Mouse (Mus musculus) hindbrain, embryonic 10.5 days (tissue): ENCODE measurements at regions not wholly inside any gene's neighbourhood (a gene's known extent, or its start where the extent isn't known, plus 50 kb on each side); places are given as distances from the start of the nearest gene placed in this dataset.

Experiments
- DNase-seq: peaks from one replicate; pipeline ENCODE4 v3.0.0-alpha.2; 2017; ENCODE audit warnings: low spot score
- H3K27ac ChIP-seq: fragments of 300-500 bp; sonication (generic); 2 replicates; pipeline ENCODE4 v1.5.1; 2016; ENCODE audit warnings: mild to moderate bottlenecking, moderate library complexity
- H3K27me3 ChIP-seq: fragments of 300-500 bp; sonication (generic); 2 replicates; pipeline ENCODE4 v1.6.1; 2016; ENCODE audit warnings: mild to moderate bottlenecking; ENCODE audit not compliant: poor library complexity, insufficient read depth, severe bottlenecking
- H3K36me3 ChIP-seq: fragments of 300-500 bp; sonication (generic); 2 replicates; pipeline ENCODE4 v1.6.1; 2016; ENCODE audit warnings: mild to moderate bottlenecking, moderate library complexity
- H3K4me1 ChIP-seq: fragments of 300-500 bp; sonication (generic); replicated peaks from 2 replicates; pipeline ENCODE4 v1.6.1; 2016; ENCODE audit warnings: mild to moderate bottlenecking
- H3K4me3 ChIP-seq: fragments of 300-500 bp; sonication (generic); 2 replicates; pipeline ENCODE4 v1.5.1; 2016; ENCODE audit warnings: mild to moderate bottlenecking, moderate library complexity
- H3K9me3 ChIP-seq: fragments of 300-500 bp; sonication (generic); 2 replicates; pipeline ENCODE4 v1.6.1; 2016; ENCODE audit warnings: mild to moderate bottlenecking, moderate library complexity
- WGBS: fragments of 180-500 bp; shearing (Covaris S2); methylation state at CpG from one replicate; pipeline ENCODE4 v1.1.7; 2016; 5-methylcytosine and 5-hydroxymethylcytosine counted together

- Histone ChIP-seq H3K27ac (no peak overlapping the region), H3K4me3 (no peak overlapping the region), H3K27me3 (no peaks in the 10 kb centered on the region), H3K4me1 (no peaks in the 10 kb centered on the region), H3K36me3 (no peaks in the 10 kb centered on the region), H3K9me3 (no peaks in the 10 kb centered on the region)
- 85% methylated on average over 8 of the region's 8 CpGs for WGBS
- DNase-seq = no peak
These were observed 329.0 kb upstream of the Kdm8 start for GRCm38 (mm10) chr7:125115322-125115996.

- 92% methylated on average over 8 of the region's 8 CpGs for WGBS
- Histone ChIP-seq H3K9me3 (no peaks in the 10 kb centered on the region), H3K4me3 (no peak overlapping the region), H3K27me3 (no peaks in the 10 kb centered on the region), H3K4me1 (no peaks in the 10 kb centered on the region), H3K27ac (no peak overlapping the region), H3K36me3 (no peaks in the 10 kb centered on the region)
- DNase-seq = no peak
These were observed 327.3 kb upstream of the Kdm8 start for GRCm38 (mm10) chr7:125117173-125117572.

DNA sequence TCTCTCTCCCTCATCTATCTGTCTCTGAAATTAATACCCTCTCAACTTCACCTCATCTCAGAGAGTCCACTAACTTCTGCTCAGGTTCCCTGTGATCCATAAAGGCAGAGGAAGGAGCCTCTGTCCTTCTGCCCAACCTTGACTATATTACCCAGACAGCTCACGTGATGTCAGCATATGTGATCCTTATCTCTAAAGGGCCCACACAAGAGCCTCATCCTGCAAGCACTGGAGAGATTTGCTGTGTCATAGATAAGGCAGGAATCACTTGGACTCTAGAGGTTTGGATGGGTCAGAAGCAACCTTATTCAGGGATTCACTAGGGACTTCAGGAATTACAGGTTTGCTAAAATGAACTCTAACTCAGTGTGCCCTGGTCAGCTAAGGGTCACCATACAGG lies 315.3 kb upstream of the Kdm8 start:
- H3K9me3 ChIP-seq = no peaks in the 10 kb centered on the region
- DNase-seq = no peak
- WGBS = 74% methylated on average over 1 of the region's 1 CpGs
- H3K27ac ChIP-seq = no peak overlapping the region
- H3K4me3 ChIP-seq = no peak overlapping the region
- no peaks in the 10 kb centered on the region for H3K36me3 ChIP-seq
- H3K27me3 ChIP-seq = no peaks in the 10 kb centered on the region
- no peaks in the 10 kb centered on the region for H3K4me1 ChIP-seq

- Histone ChIP-seq H3K36me3 (no peaks in the 10 kb centered on the region), H3K4me1 (no peaks in the 10 kb centered on the region), H3K4me3 (no peak overlapping the region), H3K9me3 (no peaks in the 10 kb centered on the region), H3K27ac (no peak overlapping the region), H3K27me3 (no peaks in the 10 kb centered on the region)
- DNase-seq = no peak
- WGBS = 77% methylated on average over 1 of the region's 1 CpGs
These were observed 312.5 kb upstream of the Kdm8 start for GRCm38 (mm10) chr7:125131968-125132367.

DNA sequence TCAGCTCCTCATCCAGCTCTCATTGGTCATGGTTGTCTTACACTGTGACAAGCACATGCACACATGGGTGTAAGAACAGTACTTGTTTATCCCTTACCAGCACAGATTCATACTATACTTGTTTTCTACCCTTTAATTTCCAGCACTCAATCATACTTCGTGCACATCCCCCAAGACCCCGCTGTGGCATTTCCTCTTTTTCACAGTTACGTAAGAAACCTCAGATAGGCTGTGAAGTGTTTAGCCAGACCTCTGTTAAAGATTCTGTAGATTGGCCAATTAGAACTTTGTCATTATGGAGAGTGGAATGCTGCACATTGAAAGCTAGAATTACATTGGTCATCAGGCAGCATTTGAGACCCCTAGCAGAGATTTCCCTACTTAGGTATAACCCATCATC lies 305.9 kb upstream of the Kdm8 start:
- WGBS = 86% methylated on average over 3 of the region's 3 CpGs
- no peak overlapping the region for H3K27ac ChIP-seq
- H3K4me3 ChIP-seq = no peak overlapping the region
- no peaks in the 10 kb centered on the region for H3K36me3 ChIP-seq
- no peaks in the 10 kb centered on the region for H3K9me3 ChIP-seq
- no peaks in the 10 kb centered on the region for H3K4me1 ChIP-seq
- H3K27me3 ChIP-seq = no peaks in the 10 kb centered on the region
- DNase-seq = no peak

- H3K36me3 ChIP-seq = no peaks in the 10 kb centered on the region
- 88% methylated on average over 2 of the region's 2 CpGs for WGBS
- no peak for DNase-seq
- no peaks in the 10 kb centered on the region for H3K9me3 ChIP-seq
- H3K4me3 ChIP-seq = no peak overlapping the region
- H3K4me1 ChIP-seq = 0 out of 2 replicates have a peak, but pooled peaks cover under 1% of the 10 kb centered on the region
- H3K27me3 ChIP-seq = no peaks in the 10 kb centered on the region
- H3K27ac ChIP-seq = no peak overlapping the region
These were observed 305.3 kb upstream of the Kdm8 start for GRCm38 (mm10) chr7:125139196-125139595.

DNA sequence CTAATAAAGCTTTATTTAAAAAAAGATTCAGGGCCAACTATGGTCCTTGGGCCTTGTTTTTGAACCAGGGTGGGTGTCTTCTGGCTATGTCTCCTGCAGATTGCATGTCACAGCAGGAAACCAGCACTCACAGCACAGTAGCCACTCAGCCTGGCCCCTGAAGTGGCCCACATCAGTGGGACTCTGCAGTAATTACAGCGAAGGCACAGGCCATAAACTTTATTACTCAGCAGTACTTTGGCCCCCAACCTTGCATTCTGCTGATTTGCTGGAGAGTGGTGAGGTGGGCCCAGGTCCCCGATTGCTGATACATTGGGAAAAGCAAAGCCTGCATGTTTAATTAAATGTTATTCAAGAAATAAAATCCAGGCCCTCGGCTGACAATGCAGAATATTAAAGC lies 303.6 kb upstream of the Kdm8 start:
- no peak overlapping the region for H3K4me3 ChIP-seq
- DNase-seq = no peak
- 75% methylated on average over 3 of the region's 3 CpGs for WGBS
- no peaks in the 10 kb centered on the region for H3K27me3 ChIP-seq
- 0 out of 2 replicates have a peak, but pooled peaks cover 5% of the 10 kb centered on the region for H3K4me1 ChIP-seq
- H3K27ac ChIP-seq = no peak overlapping the region
- H3K9me3 ChIP-seq = no peaks in the 10 kb centered on the region
- H3K36me3 ChIP-seq = no peaks in the 10 kb centered on the region

DNA sequence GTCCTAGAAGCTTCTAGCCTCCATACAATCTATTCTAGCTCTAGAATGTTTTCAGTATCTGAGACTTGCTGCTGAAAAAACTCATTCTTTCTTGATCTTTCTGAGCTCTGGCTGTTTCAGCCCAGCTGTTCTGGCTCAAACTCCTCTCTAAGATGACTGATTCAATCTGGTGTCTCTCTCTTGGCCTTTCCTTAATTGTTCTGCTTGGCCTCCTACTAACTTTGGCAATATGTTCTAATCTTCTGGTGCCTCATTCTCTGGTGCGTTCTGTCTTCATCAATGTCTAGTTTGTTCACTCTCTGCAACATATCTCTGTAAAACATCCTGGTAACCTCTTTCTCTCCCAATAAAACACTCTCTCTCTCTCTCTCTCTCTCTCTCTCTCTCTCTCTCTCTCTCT lies 302.6 kb upstream of the Kdm8 start:
- Histone ChIP-seq H3K4me3 (no peak overlapping the region), H3K27me3 (no peaks in the 10 kb centered on the region), H3K4me1 (0 out of 2 replicates have a peak, but pooled peaks cover 5% of the 10 kb centered on the region), H3K27ac (no peak overlapping the region), H3K9me3 (no peaks in the 10 kb centered on the region), H3K36me3 (no peaks in the 10 kb centered on the region)
- no peak for DNase-seq
- WGBS = 87% methylated on average over 1 of the region's 1 CpGs

DNA sequence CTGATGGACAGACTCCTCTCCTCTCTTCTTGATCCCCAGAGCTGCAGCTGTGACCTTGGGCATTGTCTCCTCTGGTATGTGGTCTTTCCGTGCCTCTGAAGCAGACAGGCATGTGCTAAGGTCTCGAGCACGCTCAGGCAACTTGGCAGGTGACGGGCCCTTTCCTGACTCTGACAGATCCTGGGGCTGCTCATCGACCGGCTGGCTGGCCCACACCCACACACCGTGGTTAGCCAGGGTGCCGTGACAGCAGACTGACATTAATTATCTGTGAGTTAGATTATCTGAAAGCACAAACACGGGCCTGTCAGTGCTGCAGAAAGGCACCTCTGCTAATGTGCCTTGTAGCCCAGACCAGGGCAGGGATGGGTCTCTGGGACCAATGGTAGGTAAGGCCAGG lies 298.5 kb upstream of the Kdm8 start:
- Histone ChIP-seq H3K36me3 (no peaks in the 10 kb centered on the region), H3K27ac (no peak overlapping the region), H3K9me3 (no peaks in the 10 kb centered on the region), H3K4me1 (0 out of 2 replicates have a peak, but pooled peaks cover 5% of the 10 kb centered on the region), H3K4me3 (no peak overlapping the region), H3K27me3 (no peaks in the 10 kb centered on the region)
- DNase-seq = no peak
- WGBS = 74% methylated on average over 9 of the region's 9 CpGs

DNA sequence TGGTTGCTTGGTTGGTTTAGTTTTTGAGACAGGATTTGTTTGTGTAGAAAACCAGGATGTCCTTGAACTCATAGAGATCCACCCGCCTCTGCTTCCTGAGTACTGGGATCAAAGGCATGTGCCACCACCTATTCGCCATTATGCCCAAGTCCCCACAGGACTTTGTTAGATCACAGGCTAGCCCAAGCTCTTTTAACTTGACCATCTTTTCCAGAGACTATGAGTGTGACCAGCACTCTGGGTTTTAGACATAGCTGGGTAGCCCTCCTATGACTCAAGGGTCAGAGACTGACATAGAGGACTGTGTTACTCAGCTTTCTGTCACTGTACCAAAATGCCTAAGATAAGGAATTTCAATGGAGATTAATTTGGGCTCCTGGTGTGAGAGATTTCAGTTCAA lies 295.3 kb upstream of the Kdm8 start:
- Histone ChIP-seq H3K27ac (no peak overlapping the region), H3K27me3 (no peaks in the 10 kb centered on the region), H3K9me3 (no peaks in the 10 kb centered on the region), H3K4me3 (no peak overlapping the region), H3K36me3 (no peaks in the 10 kb centered on the region), H3K4me1 (0 out of 2 replicates have a peak, but pooled peaks cover 4% of the 10 kb centered on the region)
- no peak for DNase-seq
- 90% methylated on average over 2 of the region's 2 CpGs for WGBS

DNA sequence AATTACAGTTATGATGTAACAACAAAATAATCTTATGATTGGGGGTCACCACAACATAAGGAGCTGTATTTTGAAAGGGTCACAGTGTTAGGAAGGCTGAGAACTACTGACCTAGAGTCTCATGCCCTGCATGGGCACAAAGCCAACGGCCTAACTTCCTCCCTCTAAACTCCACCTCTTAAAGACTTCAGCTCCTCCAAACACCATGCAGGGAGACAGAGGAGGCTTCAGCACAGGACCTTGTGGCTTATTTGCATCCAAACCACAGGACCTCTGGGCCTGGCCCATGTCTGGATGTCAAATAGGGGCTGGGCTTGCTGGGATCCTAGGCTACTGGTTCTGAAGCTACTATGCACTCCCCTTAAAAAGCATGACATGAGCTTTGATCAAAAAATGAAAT lies 294.7 kb upstream of the Kdm8 start:
- no peaks in the 10 kb centered on the region for H3K36me3 ChIP-seq
- no peak for DNase-seq
- no peaks in the 10 kb centered on the region for H3K4me1 ChIP-seq
- H3K4me3 ChIP-seq = no peak overlapping the region
- H3K9me3 ChIP-seq = no peaks in the 10 kb centered on the region
- no peak overlapping the region for H3K27ac ChIP-seq
- no peaks in the 10 kb centered on the region for H3K27me3 ChIP-seq
- 63% methylated on average over 1 of the region's 1 CpGs for WGBS

- no peak for DNase-seq
- no peaks in the 10 kb centered on the region for H3K27me3 ChIP-seq
- H3K27ac ChIP-seq = no peak overlapping the region
- no peaks in the 10 kb centered on the region for H3K9me3 ChIP-seq
- WGBS = 87% methylated on average over 5 of the region's 5 CpGs
- no peaks in the 10 kb centered on the region for H3K36me3 ChIP-seq
- H3K4me1 ChIP-seq = 0 out of 2 replicates have a peak, but pooled peaks cover 6% of the 10 kb centered on the region
- no peak overlapping the region for H3K4me3 ChIP-seq
These were observed 292.2 kb upstream of the Kdm8 start for GRCm38 (mm10) chr7:125152281-125152680.

DNA sequence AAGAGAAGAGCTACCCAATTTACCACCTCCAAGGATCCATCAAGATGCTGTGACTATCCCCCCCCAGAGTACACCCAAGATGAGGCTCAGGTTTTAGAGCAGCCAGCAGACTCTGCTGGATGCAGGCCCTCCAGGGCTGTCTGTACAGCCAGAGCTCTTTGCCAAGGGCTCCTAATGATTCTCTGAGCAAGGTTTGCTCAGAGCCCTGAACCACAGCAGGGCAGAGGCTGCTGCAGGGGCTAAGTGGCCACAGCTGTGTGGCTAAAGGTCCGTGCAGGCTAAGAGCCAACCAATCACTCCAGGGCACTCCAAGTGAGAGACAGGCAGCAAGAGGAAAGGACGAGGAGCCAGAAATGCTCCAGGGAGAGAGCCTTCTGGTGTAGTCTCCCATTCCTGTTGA lies 289.2 kb upstream of the Kdm8 start:
- no peaks in the 10 kb centered on the region for H3K9me3 ChIP-seq
- peak; percentile 34 for DNase-seq
- peak overlapping the region; percentile 26; the same call in 1 of the 2 replicates for H3K27ac ChIP-seq
- no peaks in the 10 kb centered on the region for H3K27me3 ChIP-seq
- WGBS = 36% methylated on average over 2 of the region's 2 CpGs
- no peak overlapping the region for H3K4me3 ChIP-seq
- no peaks in the 10 kb centered on the region for H3K36me3 ChIP-seq
- H3K4me1 ChIP-seq = 0 out of 2 replicates have a peak, but pooled peaks cover 6% of the 10 kb centered on the region

GRCm38 (mm10) chr7:125166881-125167351 lies 277.6 kb upstream of the Kdm8 start:
- 88% methylated on average over 19 of the region's 19 CpGs for WGBS
- no peak overlapping the region for H3K4me3 ChIP-seq
- no peaks in the 10 kb centered on the region for H3K4me1 ChIP-seq
- no peaks in the 10 kb centered on the region for H3K9me3 ChIP-seq
- H3K27ac ChIP-seq = no peak overlapping the region
- no peak for DNase-seq
- H3K36me3 ChIP-seq = no peaks in the 10 kb centered on the region
- no peaks in the 10 kb centered on the region for H3K27me3 ChIP-seq
